Mouse (Mus musculus) small intestine, adult 2 months (tissue): ENCODE data around the gene Ntrk1. TPM values are rescaled to one million over a fixed set of nuclear protein-coding genes. Genes with fewer than 3 reads are reported as not detected.
A peak's percentile ranks its signal among the peaks of the same experiment; 100 is the strongest.

Source experiments
- H3K27ac ChIP-seq: fragments of 200-500 bp; 2 replicates; pipeline ENCODE4 v1.5.1; 2012; ENCODE audit warnings: low read depth, low read length, control low read depth, inconsistent platforms; ENCODE audit not compliant: insufficient read depth
- H3K27me3 ChIP-seq: fragments of 200-500 bp; 2 replicates; pipeline ENCODE4 v1.6.1; 2012; ENCODE audit warnings: mild to moderate bottlenecking, moderate library complexity, low read length, inconsistent platforms; ENCODE audit not compliant: control insufficient read depth, insufficient read depth
- H3K36me3 ChIP-seq: fragments of 200-500 bp; 2 replicates; pipeline ENCODE4 v1.6.1; 2012; ENCODE audit warnings: mild to moderate bottlenecking, low read length, control low read depth, inconsistent platforms; ENCODE audit not compliant: control insufficient read depth, insufficient read depth
- H3K4me1 ChIP-seq: fragments of 200-500 bp; 2 replicates; pipeline ENCODE4 v1.6.1; 2012; ENCODE audit warnings: low read length, inconsistent platforms, mixed read lengths; ENCODE audit not compliant: control insufficient read depth, insufficient read depth, insufficient read length
- H3K4me3 ChIP-seq: fragments of 200-500 bp; 2 replicates; pipeline ENCODE4 v1.5.1; 2012; ENCODE audit warnings: low read depth, mild to moderate bottlenecking, control low read depth, inconsistent platforms, low read length, moderate library complexity
- CTCF ChIP-seq: fragments of 200-500 bp; IDR thresholded peaks from 2 replicates; pipeline ENCODE4 v1.5.1; 2012; ENCODE audit warnings: low read depth, mild to moderate bottlenecking, control low read depth, inconsistent platforms, low read length, moderate library complexity, mixed read lengths; ENCODE audit not compliant: insufficient replicate concordance, insufficient read length; ENCODE audit errors: extremely low read depth
- POLR2A ChIP-seq: fragments of 200-500 bp; IDR thresholded peaks from 2 replicates; pipeline ENCODE4 v1.6.1; 2012; ENCODE audit warnings: low read depth, mild to moderate bottlenecking, control low read depth, inconsistent platforms, low read length, moderate library complexity
- WGBS: fragments of 180-500 bp; shearing (Covaris S2); methylation state at CpG from one replicate; pipeline ENCODE4 v1.1.7; 2018; 5-methylcytosine and 5-hydroxymethylcytosine counted together
- polyA plus RNA-seq: library from polyadenylated mRNA; depleted of rRNA; stranded (reverse); fragments of >200 nt; gene quantifications from 2 replicates; pipeline ENCODE4 v1.2.3, GENCODE M21; 2012

The Ntrk1 gene
- polyA plus RNA-seq, 1 experiment: 0.08 TPM

DNA sequence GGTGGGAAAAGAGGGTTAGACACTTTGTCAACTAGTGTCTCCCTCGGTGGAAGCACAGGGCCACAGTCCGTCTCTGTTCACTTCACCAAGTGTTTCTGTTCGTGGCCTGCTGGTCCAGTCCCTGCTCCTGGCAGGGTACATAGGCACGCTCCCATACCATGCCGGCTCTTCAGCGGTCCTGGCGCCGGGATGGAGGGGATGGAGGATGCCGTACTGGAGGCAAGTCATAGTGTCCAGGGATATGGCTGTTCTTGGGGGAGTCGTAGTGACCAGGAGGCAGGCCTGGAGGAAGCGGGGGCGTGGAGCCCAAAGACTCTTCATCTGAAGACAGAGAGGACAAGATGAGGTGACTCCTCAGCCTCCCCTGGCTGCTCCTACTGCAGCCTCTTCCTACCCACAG, 45.0 kb downstream of the Ntrk1 start:
- WGBS: 91% methylated on average over 12 of the region's 12 CpGs
- Histone ChIP-seq H3K36me3 (no peaks in the 10 kb centered on the region), H3K4me3 (no peak overlapping the region), H3K4me1 (no peaks in the 10 kb centered on the region), H3K27ac (no peak overlapping the region), H3K27me3 (no peaks in the 10 kb centered on the region)
- TF ChIP-seq CTCF (no peak), POLR2A (no peak)

DNA sequence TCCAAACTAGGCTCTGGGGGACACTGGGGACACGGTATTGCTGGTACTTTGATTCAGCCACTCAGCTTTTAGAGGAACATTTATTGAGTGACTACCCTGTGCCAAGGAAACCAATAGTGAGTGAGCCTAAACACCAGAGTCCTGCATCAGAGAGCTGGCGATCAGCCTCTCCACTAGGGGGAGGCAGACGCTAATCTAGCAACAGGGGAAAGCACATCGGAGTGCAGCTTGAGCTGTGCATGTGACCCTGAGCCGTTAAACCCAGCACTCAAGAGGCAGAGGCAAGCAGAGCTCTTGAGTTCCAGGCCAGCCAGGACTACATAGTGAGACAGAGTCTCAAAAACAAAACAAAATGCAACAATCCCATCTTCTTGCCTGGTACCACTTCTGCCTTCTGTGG, 45.9 kb downstream of the Ntrk1 start:
- H3K36me3 ChIP-seq: no peaks in the 10 kb centered on the region
- no peaks in the 10 kb centered on the region for H3K27me3 ChIP-seq
- H3K27ac ChIP-seq: no peak overlapping the region
- H3K4me1 ChIP-seq: no peaks in the 10 kb centered on the region
- H3K4me3 ChIP-seq: no peak overlapping the region
- 10% methylated on average over 5 of the region's 5 CpGs for WGBS
- TF ChIP-seq CTCF (peak; percentile 81; the same call in 1 of the 2 replicates), POLR2A (no peak)

GRCm38 (mm10) chr3:87748431-87748830, 46.5 kb downstream of the Ntrk1 start, which contains the start of gene Lrrc71:
Gene Lrrc71, minus strand, starts transcription at chr3:87748625.
- Histone ChIP-seq H3K36me3 (no peaks in the 10 kb centered on the region), H3K27me3 (no peaks in the 10 kb centered on the region), H3K4me1 (no peaks in the 10 kb centered on the region), H3K27ac (no peak within 1 kb of the TSS), H3K4me3 (no peak within 1 kb of the TSS)
- 31% methylated on average over 13 of the region's 13 CpGs for WGBS
- TF ChIP-seq CTCF (no peak), POLR2A (no peak)

- no peaks in the 10 kb centered on the region for H3K27me3 ChIP-seq
- H3K4me1 ChIP-seq: no peaks in the 10 kb centered on the region
- no peaks in the 10 kb centered on the region for H3K36me3 ChIP-seq
- H3K4me3 ChIP-seq: no peak overlapping the region
- no peak overlapping the region for H3K27ac ChIP-seq
- 31% methylated on average over 18 of the region's 18 CpGs for WGBS
- no peak for TF ChIP-seq CTCF
- TF ChIP-seq POLR2A: no peak
Observed at GRCm38 (mm10) chr3:87745036-87745659, 49.8 kb downstream of the Ntrk1 start.

- Histone ChIP-seq H3K27me3 (no peaks in the 10 kb centered on the region), H3K4me1 (no peaks in the 10 kb centered on the region), H3K27ac (no peak overlapping the region), H3K36me3 (0 out of 2 replicates have a peak, but pooled peaks cover under 1% of the 10 kb centered on the region), H3K4me3 (no peak overlapping the region)
- TF ChIP-seq POLR2A (no peak), CTCF (no peak)
- WGBS: 73% methylated on average over 4 of the region's 4 CpGs
Observed at GRCm38 (mm10) chr3:87743927-87744326, 51.0 kb downstream of the Ntrk1 start.

DNA sequence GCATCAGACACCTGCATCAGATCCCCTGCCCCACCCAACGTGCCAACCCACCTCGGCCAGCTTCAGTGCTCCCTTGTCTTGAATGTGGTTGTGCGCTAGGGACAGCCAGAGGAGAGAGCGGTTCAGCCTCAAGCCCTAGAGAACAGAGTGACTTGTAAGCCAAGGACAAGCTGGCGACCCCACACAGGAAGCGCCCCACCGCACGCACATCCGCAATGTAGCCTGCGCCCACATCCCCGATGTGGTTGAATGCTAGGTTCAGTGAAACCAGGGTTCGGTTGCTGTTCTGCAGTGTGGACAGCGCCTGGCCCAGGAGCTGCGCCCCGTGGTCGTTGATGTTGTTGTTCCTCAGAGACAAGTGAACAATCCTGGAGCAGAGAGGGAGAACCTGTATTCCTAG, 52.2 kb downstream of the Ntrk1 start:
- 82% methylated on average over 16 of the region's 16 CpGs for WGBS
- Histone ChIP-seq H3K27me3 (no peaks in the 10 kb centered on the region), H3K27ac (no peak overlapping the region), H3K4me1 (no peaks in the 10 kb centered on the region), H3K36me3 (peaks cover 10% of the 10 kb centered on the region), H3K4me3 (no peak overlapping the region)
- no peak for TF ChIP-seq CTCF

DNA sequence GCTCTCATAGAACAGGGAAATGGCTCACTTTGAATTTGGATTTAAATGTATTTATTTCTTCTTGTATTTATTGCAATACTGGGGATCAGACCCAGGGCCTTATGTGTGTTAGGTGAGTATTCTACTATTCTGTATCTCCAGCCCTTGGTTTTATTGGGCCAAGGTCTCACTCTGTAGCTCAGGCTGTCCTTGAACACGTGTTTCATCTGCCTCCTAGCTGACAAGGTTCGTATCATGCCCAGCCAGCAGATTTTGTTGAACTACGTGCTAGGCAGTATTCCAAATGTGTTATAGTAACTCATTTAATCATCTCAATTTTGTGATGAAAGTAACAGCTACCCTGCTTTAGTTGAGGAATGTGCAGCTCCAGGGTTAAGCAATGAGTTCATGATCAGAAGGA, 52.9 kb downstream of the Ntrk1 start:
- 74% methylated on average over 3 of the region's 3 CpGs for WGBS
- no peaks in the 10 kb centered on the region for H3K27me3 ChIP-seq
- no peak overlapping the region for H3K27ac ChIP-seq
- H3K36me3 ChIP-seq: peaks cover 17% of the 10 kb centered on the region
- TF ChIP-seq CTCF: no peak
- no peaks in the 10 kb centered on the region for H3K4me1 ChIP-seq
- H3K4me3 ChIP-seq: no peak overlapping the region
